In the genomic region with DNA sequence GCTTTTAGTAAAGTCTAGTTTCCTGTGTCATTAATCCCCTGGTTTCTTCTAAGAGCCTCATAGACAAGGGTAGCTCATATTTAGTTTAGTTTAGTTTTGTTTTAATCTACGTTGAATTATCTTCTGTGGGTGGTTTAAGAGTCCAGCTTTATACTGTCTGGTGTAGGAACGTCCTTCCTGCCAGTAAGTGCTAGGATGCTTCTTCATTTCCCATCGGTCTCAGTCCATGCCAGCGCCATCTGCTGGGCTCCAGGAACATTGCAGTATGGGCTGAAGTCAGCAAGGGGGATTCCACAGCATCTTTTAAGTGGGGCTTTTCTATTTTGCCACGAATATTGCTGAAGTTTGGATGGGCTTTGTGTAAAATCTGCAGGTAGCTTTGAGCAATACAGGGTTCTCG, we compare ENCODE assay signal across 8 mouse cellular contexts. TPM values are rescaled to one million over a fixed set of nuclear protein-coding genes. Genes with fewer than 3 reads are reported as not detected.
DNase-seq lines count a peak whose midpoint lies in the region; ATAC-seq and TF ChIP-seq lines count a peak whose summit lies in the region.

No protein-coding gene starts in this region.

- intact Hi-C loops in left cerebral cortex, postnatal 4 days (cut with DNase I), result no loop called here

- H3K36me3 ChIP-seq in forebrain, embryonic 11.5 days (ENCODE audit: control insufficient read depth, insufficient read depth, low read length), result no peaks in the 10 kb centered on the region
- H3K36me3 ChIP-seq in intestine, embryonic 16.5 days (ENCODE audit: control insufficient read depth, insufficient read depth, low read length), result no peaks in the 10 kb centered on the region
- no peaks in the 10 kb centered on the region for H3K36me3 ChIP-seq in midbrain, embryonic 16.5 days (ENCODE audit: control insufficient read depth, insufficient read depth, low read length)

- H3K27ac ChIP-seq in bone marrow, adult 2 months (ENCODE audit: control insufficient read depth, insufficient read depth, low read depth, low read length, poor library complexity), result no peak overlapping the region
- no peak overlapping the region for H3K27ac ChIP-seq in forebrain, embryonic 11.5 days (ENCODE audit: low read depth, low read length)
- H3K27ac ChIP-seq in intestine, embryonic 16.5 days (ENCODE audit: low read length), result no peak overlapping the region
- H3K27ac ChIP-seq in midbrain, embryonic 16.5 days (ENCODE audit: low read length), result no peak overlapping the region

- peak; percentile 56; the same call in 1 of the 2 replicates for ATAC-seq in forebrain, embryonic 11.5 days (replicated peaks; ENCODE audit: low FRiP score)
- ATAC-seq in intestine, embryonic 16.5 days, result peak; percentile 71
- peak; percentile 75; the same call in 1 of the 2 replicates for ATAC-seq in midbrain, embryonic 16.5 days

- no peaks in the 10 kb centered on the region for H3K27me3 ChIP-seq in forebrain, embryonic 11.5 days (ENCODE audit: control insufficient read depth, insufficient read depth, low read length)
- H3K27me3 ChIP-seq in intestine, embryonic 16.5 days (replicated peaks; ENCODE audit: control insufficient read depth, insufficient read depth, low read length), result no peaks in the 10 kb centered on the region
- H3K27me3 ChIP-seq in midbrain, embryonic 16.5 days (ENCODE audit: control insufficient read depth, insufficient read depth, low read depth, low read length), result no peaks in the 10 kb centered on the region

- TF ChIP-seq CTCF in bone marrow, adult 2 months (IDR thresholded peaks at IDR 0.05; ENCODE audit: control insufficient read depth, insufficient read depth, low read length), result peak; percentile 92

- WGBS in bone marrow, adult 2 months, result 18% methylated on average over 6 of the region's 6 CpGs
- WGBS in forebrain, embryonic 11.5 days, result 35% methylated on average over 6 of the region's 6 CpGs
- 24% methylated on average over 6 of the region's 6 CpGs for WGBS in intestine, embryonic 16.5 days
- WGBS in midbrain, embryonic 16.5 days, result 28% methylated on average over 6 of the region's 6 CpGs

- H3K9ac ChIP-seq in forebrain, embryonic 11.5 days (ENCODE audit: low read length), result no peak overlapping the region
- H3K9ac ChIP-seq in intestine, embryonic 16.5 days (ENCODE audit: low read depth, low read length), result no peak overlapping the region
- no peak overlapping the region for H3K9ac ChIP-seq in midbrain, embryonic 16.5 days (ENCODE audit: low read depth, low read length)

- peak; percentile 14 for DNase-seq in cerebellum, adult 11 months
- no peak for DNase-seq in cerebellum, adult 11-12 months
- DNase-seq in forebrain, embryonic 11.5 days (ENCODE audit: low spot score), result peak; percentile 75
- DNase-seq in left cerebral cortex, postnatal 4 days, result peak; percentile 52
- DNase-seq in spleen, postnatal 36 days (ENCODE audit: low spot score in 2 of 2), result peak; percentile 8 to 18

- H3K4me2 ChIP-seq in forebrain, embryonic 11.5 days (ENCODE audit: low read depth, low read length, severe bottlenecking), result no peak overlapping the region
- H3K4me2 ChIP-seq in intestine, embryonic 16.5 days (ENCODE audit: low read depth, low read length), result no peak overlapping the region
- no peak overlapping the region for H3K4me2 ChIP-seq in midbrain, embryonic 16.5 days (ENCODE audit: low read length)

- no peak overlapping the region for H3K4me3 ChIP-seq in bone marrow, adult 2 months (replicated peaks; ENCODE audit: control insufficient read depth, low read depth, low read length)
- H3K4me3 ChIP-seq in forebrain, embryonic 11.5 days (ENCODE audit: low read depth, low read length), result no peak overlapping the region
- H3K4me3 ChIP-seq in intestine, embryonic 16.5 days (ENCODE audit: low read length), result no peak overlapping the region
- H3K4me3 ChIP-seq in midbrain, embryonic 16.5 days (ENCODE audit: low read depth, low read length), result no peak overlapping the region

- no peaks in the 10 kb centered on the region for H3K9me3 ChIP-seq in forebrain, embryonic 11.5 days (ENCODE audit: control insufficient read depth, low read length)
- H3K9me3 ChIP-seq in intestine, embryonic 16.5 days (ENCODE audit: control insufficient read depth, low read length), result no peaks in the 10 kb centered on the region
- no peaks in the 10 kb centered on the region for H3K9me3 ChIP-seq in midbrain, embryonic 16.5 days (replicated peaks; ENCODE audit: control insufficient read depth, low read length, poor library complexity, severe bottlenecking)

- H3K4me1 ChIP-seq in bone marrow, adult 2 months (ENCODE audit: control insufficient read depth, insufficient read depth, low read length), result no peaks in the 10 kb centered on the region
- 0 out of 2 replicates have a peak, but pooled peaks cover 2% of the 10 kb centered on the region for H3K4me1 ChIP-seq in forebrain, embryonic 11.5 days (replicated peaks; ENCODE audit: control insufficient read depth, insufficient read depth, low read length)
- no peaks in the 10 kb centered on the region; the same call in 1 of the 2 replicates for H3K4me1 ChIP-seq in intestine, embryonic 16.5 days (ENCODE audit: control insufficient read depth, insufficient read depth, low read length)
- no peaks in the 10 kb centered on the region; the same call in 1 of the 2 replicates for H3K4me1 ChIP-seq in midbrain, embryonic 16.5 days (ENCODE audit: control insufficient read depth, insufficient read depth, low read length)

- TF ChIP-seq POLR2A in bone marrow, adult 2 months (IDR thresholded peaks at IDR 0.05; ENCODE audit: borderline replicate concordance, control insufficient read depth, low read depth, low read length), result no peak

RNA-seq across cellular contexts. Expression of gene Cdca7l, which starts 49.2 kb away (rescaled TPM):
- polyA plus RNA-seq in bone marrow, adult 2 months (2011; ENCODE audit: insufficient read depth, insufficient read length, low replicate concordance, missing spikeins), result 9.5 and 9.8 TPM in 2 replicates
- 48.1 and 53.5 TPM in 2 replicates for polyA plus RNA-seq in forebrain, embryonic 11.5 days (2014; fragmentation: Nextera tagmentation; extraction: Ambion mirVana)
- 31.9 and 33.0 TPM in 2 replicates for polyA plus RNA-seq in intestine, embryonic 16.5 days (2015; fragmentation: Nextera tagmentation; extraction: Ambion mirVana)
- 1 to 10 TPM; 2.6 to 3.7 TPM for total RNA-seq in left cerebral cortex, postnatal 4 days (2021)
- 3.6 and 4.8 TPM in 2 replicates for polyA plus RNA-seq in midbrain, embryonic 16.5 days (2015; fragmentation: Nextera tagmentation; extraction: Ambion mirVana)
